8 mouse cellular contexts compared by ENCODE assay signal in genomic region chr2:160367448-160368208, GRCm38 (mm10). TPM values are rescaled to one million over a fixed set of nuclear protein-coding genes. Genes with fewer than 3 reads are reported as not detected.
A peak's percentile ranks its signal among the peaks of the same experiment; 100 is the strongest.
DNase-seq lines count a peak whose midpoint lies in the region; ATAC-seq lines count a peak whose summit lies in the region.

No protein-coding gene starts in this region.

- H3K27me3 ChIP-seq in hindbrain, embryonic 15.5 days: peaks cover 58% of the 10 kb centered on the region

- peak overlapping the region; percentile 59 for H3K9ac ChIP-seq in hindbrain, embryonic 15.5 days

- peak overlapping the region; percentile 82 for H3K27ac ChIP-seq in hindbrain, embryonic 15.5 days (replicated peaks)

- no peaks in the 10 kb centered on the region for H3K9me3 ChIP-seq in hindbrain, embryonic 15.5 days

- H3K4me2 ChIP-seq in hindbrain, embryonic 15.5 days: peak overlapping the region; percentile 98

- DNase-seq in R1 (ENCODE audit: low read depth, low spot score): peak; percentile 90
- peak; percentile 79 to 86 for DNase-seq in cerebellum, postnatal 25 days
- DNase-seq in frontal cortex, postnatal 36 days (ENCODE audit: low spot score in 2 of 2): peak; percentile 93 to 96
- peak; percentile 91 to 92 for DNase-seq in left cerebral cortex, adult 18-20 months (ENCODE audit: low spot score in 2 of 2)
- peak; percentile 87 to 92 for DNase-seq in lung, postnatal 4 days
- DNase-seq in right cerebral cortex, adult 18-20 months: peak; percentile 87
- DNase-seq in urinary bladder, adult 2 months (ENCODE audit: low spot score): peak; percentile 76

- under 1% methylated on average over 45 of the region's 45 CpGs for WGBS in hindbrain, embryonic 15.5 days

- ATAC-seq in hindbrain, embryonic 15.5 days (ENCODE audit: low FRiP score, low read depth): peak; percentile 75

- H3K4me3 ChIP-seq in hindbrain, embryonic 15.5 days: peak overlapping the region; percentile 54

- no peaks in the 10 kb centered on the region for H3K36me3 ChIP-seq in hindbrain, embryonic 15.5 days

- H3K4me1 ChIP-seq in hindbrain, embryonic 15.5 days (replicated peaks): peaks cover 49% of the 10 kb centered on the region

RNA-seq across cellular contexts. Expression of gene Mafb, which starts 0.8 kb away (rescaled TPM):
- polyA plus RNA-seq in hindbrain, embryonic 15.5 days (2015; fragmentation: Nextera tagmentation; extraction: Ambion mirVana): 21.9 and 30.8 TPM in 2 replicates
- total RNA-seq in left cerebral cortex, adult 18-20 months (2021): 10 to 100 TPM; 19.9 to 20.2 TPM
- 6.3 and 9.7 TPM in 2 replicates for polyA plus RNA-seq in urinary bladder, adult 2 months (2012; rRNA removed)

RNA-seq across cellular contexts. Expression of gene Gm826, which starts 33.7 kb away (rescaled TPM):
- polyA plus RNA-seq in hindbrain, embryonic 15.5 days (2015; fragmentation: Nextera tagmentation; extraction: Ambion mirVana): not detected in 2 replicates
- under 1 TPM in 1 of 2 experiments, not detected in 1; 0.45 TPM for total RNA-seq in left cerebral cortex, adult 18-20 months (2021)
- 1.0 and 1.6 TPM in 2 replicates for polyA plus RNA-seq in urinary bladder, adult 2 months (2012; rRNA removed)

Comparison
In these comparisons a context has a peak if more than half of its experiments do, and no peak if none do; other contexts are left out.
1. Peak in every context shown above with its lines: DNase-seq, ATAC-seq, H3K4me3 ChIP-seq and H3K27ac ChIP-seq.